Mouse (Mus musculus) lung, adult 18-20 months (tissue): ENCODE results near the gene Vangl2.
"Not testable (repeated sequence)": the region's sequence is repeated elsewhere in the genome, so short reads cannot be mapped to it uniquely, and the experiment has no call there.

Source experiments
- DNase-seq, 2 experiments: peaks; one replicate each; pipeline ENCODE4 v3.0.0; 2022; ENCODE audit warnings: mixed read lengths in 2 of 2

The Vangl2 gene

GRCm38 (mm10) chr1:172000641-172001040, 27.6 kb downstream of the Vangl2 start:
- peak; percentile 34 to 35 for DNase-seq

- no peak for DNase-seq
These were observed 29.2 kb downstream of the Vangl2 start for GRCm38 (mm10) chr1:171998820-171999597.

- no peak for DNase-seq
These were observed 31.5 kb downstream of the Vangl2 start for GRCm38 (mm10) chr1:171996701-171997100.

GRCm38 (mm10) chr1:171994918-171995715, 33.1 kb downstream of the Vangl2 start:
- DNase-seq = no peak

GRCm38 (mm10) chr1:171994501-171994900, 33.7 kb downstream of the Vangl2 start:
- DNase-seq = no peak

GRCm38 (mm10) chr1:171992901-171993530, 35.2 kb downstream of the Vangl2 start:
- no peak for DNase-seq

GRCm38 (mm10) chr1:171991883-171992282, 36.4 kb downstream of the Vangl2 start:
- DNase-seq = no peak

- no peak for DNase-seq
These were observed 44.1 kb downstream of the Vangl2 start for GRCm38 (mm10) chr1:171984121-171984520.

GRCm38 (mm10) chr1:171983372-171984001, 44.8 kb downstream of the Vangl2 start:
- no peak for DNase-seq

GRCm38 (mm10) chr1:171982740-171983139, 45.5 kb downstream of the Vangl2 start:
- no peak for DNase-seq

GRCm38 (mm10) chr1:171982170-171982569, 46.1 kb downstream of the Vangl2 start:
- DNase-seq = no peak

GRCm38 (mm10) chr1:171979969-171980730, 48.1 kb downstream of the Vangl2 start:
- peak in 1 of 2 experiments; percentile 10 for DNase-seq

- DNase-seq = no peak
These were observed 50.4 kb downstream of the Vangl2 start for GRCm38 (mm10) chr1:171977891-171978290.

GRCm38 (mm10) chr1:171976826-171977539, 51.3 kb downstream of the Vangl2 start:
- no peak for DNase-seq

GRCm38 (mm10) chr1:171975831-171976230, 52.4 kb downstream of the Vangl2 start:
- DNase-seq = no peak

GRCm38 (mm10) chr1:171975377-171975776, 52.9 kb downstream of the Vangl2 start:
- DNase-seq = no peak

- DNase-seq = not testable (repeated sequence)
These were observed 53.9 kb downstream of the Vangl2 start for GRCm38 (mm10) chr1:171974361-171974760.

- no peak for DNase-seq
These were observed 57.2 kb downstream of the Vangl2 start for GRCm38 (mm10) chr1:171970854-171971586.

- DNase-seq = no peak
These were observed 59.0 kb downstream of the Vangl2 start for GRCm38 (mm10) chr1:171969221-171969620.

- DNase-seq = no peak
These were observed 62.0 kb downstream of the Vangl2 start for GRCm38 (mm10) chr1:171966054-171966790.
